Mouse (Mus musculus) heart, adult 2 months (tissue): Measurements from ENCODE around the gene Gm28041.

Source experiments
- CTCF ChIP-seq: fragments of 200-600 bp; IDR thresholded peaks from 2 replicates; pipeline ENCODE4 v1.8.1; 2022; ENCODE audit warnings: antibody characterized with exemption, mild to moderate bottlenecking, moderate library complexity
- EP300 ChIP-seq: fragments of 200-500 bp; IDR thresholded peaks from 2 replicates; pipeline ENCODE4 v1.6.1; 2011; ENCODE audit warnings: low read depth, low read length, control low read depth; ENCODE audit not compliant: insufficient read depth

DNA sequence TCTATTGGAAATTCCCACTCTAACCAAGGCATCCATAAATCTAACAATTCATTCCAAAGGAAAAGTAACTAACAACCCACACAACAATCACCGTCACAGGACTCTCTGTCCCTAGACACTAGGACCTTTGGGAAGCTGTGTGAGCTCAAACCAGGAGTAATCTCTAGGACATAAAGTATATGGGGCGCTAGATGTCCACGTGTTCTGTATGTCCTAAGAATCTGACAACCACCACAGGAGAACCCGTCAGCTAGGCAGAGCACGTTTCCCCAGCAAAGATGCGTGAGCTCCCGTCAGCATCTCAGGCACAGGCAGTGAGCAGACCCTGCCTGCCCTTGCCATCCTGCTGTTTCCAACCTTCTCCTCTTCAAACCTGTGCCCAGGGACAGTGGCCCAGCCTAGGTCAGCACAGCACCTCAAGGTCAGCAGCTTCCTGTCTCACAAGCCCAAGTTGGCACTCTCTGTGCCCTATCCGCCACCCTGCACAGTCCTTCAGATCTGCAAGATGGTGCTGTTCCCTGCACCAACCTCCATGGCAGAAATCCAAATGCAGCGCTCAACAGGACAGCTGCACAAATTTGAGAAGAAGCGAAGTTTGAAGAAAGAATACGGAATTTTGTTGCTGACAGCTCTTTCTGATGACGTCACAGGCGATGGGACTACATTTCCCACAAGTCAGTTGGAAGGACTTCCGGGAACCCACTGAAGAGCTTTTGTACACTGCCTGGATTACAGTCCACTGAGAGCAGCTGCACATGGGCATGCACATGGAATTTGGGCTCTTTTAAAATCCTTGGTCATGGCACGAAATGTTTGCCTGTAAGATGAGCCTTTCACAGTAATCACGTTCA is 69.5 kb downstream of the Gm28041 start, which contains the start of gene Zfp457:
- TF ChIP-seq CTCF: no peak
- TF ChIP-seq EP300: no peak
